Mouse (Mus musculus) left cerebral cortex, postnatal 4 days (tissue): Measurements from ENCODE around the gene Tgfbr2. TPM values are rescaled to one million over a fixed set of nuclear protein-coding genes. Genes with fewer than 3 reads are reported as not detected.
"Not testable (repeated sequence)": the region's sequence is repeated elsewhere in the genome, so short reads cannot be mapped to it uniquely, and the experiment has no call there.

ENCODE experiments used
- DNase-seq: peaks from one replicate; pipeline ENCODE4 v3.0.0-alpha.2; 2022
- intact Hi-C: fragments of 180-260 bp; cut with DNase I; formaldehyde crosslinking; loops from one replicate; pipeline ENCODE4 v1.15.1; 2025
- total RNA-seq, 2 experiments: library from RNA; stranded (reverse); gene quantifications; 2 replicates each; pipeline ENCODE4 v1.2.3; 2021

Gene Tgfbr2
- total RNA-seq, 2 experiments from 2014 or later: 11.5 to 12.0 TPM

- intact Hi-C loops: loop anchor here (10.0 kb wide), 1 partner anchor 261 kb away; no protein-coding TSS in a partner anchor
- DNase-seq: no peak
These were observed 91.3 kb downstream of the Tgfbr2 start for GRCm38 (mm10) chr9:116083726-116084323.

GRCm38 (mm10) chr9:116083300-116083699 lies 91.9 kb downstream of the Tgfbr2 start:
- DNase-seq: no peak
- intact Hi-C loops: loop anchor here (10.0 kb wide), 1 partner anchor 262 kb away; no protein-coding TSS in a partner anchor

DNA sequence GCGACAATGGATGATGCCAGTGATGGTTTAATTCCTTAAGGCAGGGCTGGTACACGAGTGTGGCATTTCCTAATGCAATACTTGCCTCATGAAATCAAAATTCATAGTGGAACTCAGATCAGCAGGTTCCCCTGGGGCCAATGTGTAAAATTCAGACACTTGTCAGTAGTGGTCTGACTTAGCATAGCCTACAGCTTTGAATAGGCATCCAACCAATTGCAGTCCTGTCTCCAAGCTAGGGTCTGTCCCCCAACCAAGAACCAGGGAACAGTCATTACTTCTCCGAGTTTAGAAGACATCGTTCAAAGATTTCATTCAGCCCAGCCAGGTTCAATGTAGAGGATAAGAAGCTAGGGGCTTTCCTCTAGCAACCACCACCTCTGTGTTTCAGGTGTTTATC lies 93.4 kb downstream of the Tgfbr2 start:
- DNase-seq: no peak
- intact Hi-C loops: loop anchor here (10.0 kb wide), 1 partner anchor 263 kb away; no protein-coding TSS in a partner anchor

GRCm38 (mm10) chr9:116077419-116077818 lies 97.7 kb downstream of the Tgfbr2 start:
- intact Hi-C loops: no loop called here
- DNase-seq: no peak

DNA sequence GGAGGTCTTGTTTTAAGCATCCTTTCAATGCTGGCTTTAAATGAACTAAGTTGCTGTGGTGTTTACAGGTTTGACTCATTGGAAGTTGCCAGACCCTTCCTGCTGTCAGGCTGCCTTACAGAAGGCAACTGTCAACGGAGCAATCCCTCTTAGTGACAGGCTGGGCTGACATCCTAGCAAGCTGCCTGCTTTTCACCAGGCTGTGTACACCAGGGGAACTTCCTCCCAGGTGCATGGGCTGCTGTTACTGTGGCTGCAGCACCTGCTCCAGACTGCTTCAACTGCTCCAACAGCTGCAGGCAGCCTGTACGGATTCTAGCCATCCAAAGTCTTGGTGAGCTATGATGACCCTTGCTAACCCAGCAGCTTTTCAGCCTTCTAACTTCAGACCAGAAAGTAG lies 98.2 kb downstream of the Tgfbr2 start:
- no peak for DNase-seq
- intact Hi-C loops: no loop called here

DNA sequence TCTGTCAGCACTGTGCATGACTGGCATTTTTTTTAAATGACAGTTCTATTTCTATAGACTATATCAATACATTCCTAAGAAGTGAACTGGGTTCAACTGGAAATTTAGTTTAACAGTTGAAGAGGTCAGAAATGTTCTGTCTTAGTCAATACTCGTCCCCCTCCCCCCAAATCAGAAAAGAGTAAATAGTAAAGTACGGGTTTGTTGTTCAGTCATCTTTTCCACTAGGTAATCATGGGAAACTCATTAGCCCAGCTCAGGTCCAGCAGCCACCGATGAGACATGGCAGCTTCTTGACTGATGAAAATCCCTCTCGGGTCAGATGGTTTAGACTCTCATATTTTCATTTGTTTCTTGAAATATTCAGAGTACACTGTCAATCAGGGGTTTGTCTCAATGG lies 99.0 kb downstream of the Tgfbr2 start:
- no peak for DNase-seq
- intact Hi-C loops: no loop called here

DNA sequence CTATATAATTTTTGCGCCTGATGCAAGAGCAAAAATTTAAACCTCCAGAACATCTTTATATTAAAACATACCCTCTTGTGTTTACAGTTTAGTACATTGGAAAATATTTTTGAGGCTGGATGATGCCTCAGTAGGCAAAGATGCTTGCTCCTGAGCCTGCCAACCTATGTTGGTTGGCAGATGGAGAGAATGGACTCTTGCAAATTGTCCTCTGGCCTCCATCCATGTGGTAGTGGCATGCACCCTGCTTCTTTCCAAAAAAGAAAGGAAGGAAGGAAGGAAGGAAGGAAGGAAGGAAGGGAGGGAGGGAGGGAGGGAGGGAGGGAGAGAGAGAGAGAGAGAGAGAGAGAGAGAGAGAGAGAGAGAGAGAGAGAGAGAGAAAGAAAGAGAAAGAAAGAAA lies 103.6 kb downstream of the Tgfbr2 start:
- DNase-seq: not testable (repeated sequence)

DNA sequence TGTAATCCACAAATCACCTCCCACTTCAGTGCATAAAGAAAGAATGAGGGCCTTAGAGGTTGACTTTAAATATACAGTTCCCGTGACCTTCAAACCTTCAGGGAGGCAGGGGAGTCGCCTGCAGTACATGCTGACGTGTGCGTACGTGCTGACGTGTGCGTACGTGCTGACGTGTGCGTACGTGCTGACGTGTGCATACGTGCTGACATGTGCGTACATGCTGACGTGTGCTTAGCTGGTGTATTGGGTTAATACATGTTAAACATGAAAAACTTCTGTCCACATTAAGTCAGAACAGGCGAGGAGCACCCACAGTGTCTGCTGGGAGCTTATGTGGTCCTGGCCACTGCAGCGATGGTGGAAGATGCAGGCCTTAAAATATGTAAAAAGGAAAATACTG lies 110.4 kb downstream of the Tgfbr2 start:
- no peak for DNase-seq
- intact Hi-C loops: no loop called here

More for the DNA sequence above, 103.6 kb downstream of the Tgfbr2 start:
- intact Hi-C loops: not testable (repeated sequence)

DNA sequence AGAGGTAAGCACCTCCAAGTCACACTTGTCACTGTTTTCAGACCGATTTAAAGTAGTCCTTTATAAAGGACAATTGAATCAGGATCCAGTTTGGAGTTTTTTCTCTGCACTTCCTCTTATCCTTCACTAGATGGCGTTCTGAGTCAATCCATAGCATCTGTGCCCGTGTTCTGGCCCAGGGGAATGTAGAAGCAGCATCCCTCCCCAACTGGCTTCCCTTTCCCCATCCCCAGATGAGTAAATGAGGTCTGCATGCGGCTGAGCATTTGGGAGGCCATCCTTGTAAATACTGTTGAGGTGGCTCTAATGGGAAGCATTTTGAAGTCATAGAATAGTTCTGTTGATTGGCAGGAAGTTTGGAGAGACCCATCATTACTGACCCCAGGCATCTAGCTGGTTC lies 114.5 kb downstream of the Tgfbr2 start:
- DNase-seq: peak; percentile 12
- intact Hi-C loops: no loop called here

- peak; percentile 15 for DNase-seq
- intact Hi-C loops: no loop called here
These were observed 116.0 kb downstream of the Tgfbr2 start for GRCm38 (mm10) chr9:116059156-116059555.

DNA sequence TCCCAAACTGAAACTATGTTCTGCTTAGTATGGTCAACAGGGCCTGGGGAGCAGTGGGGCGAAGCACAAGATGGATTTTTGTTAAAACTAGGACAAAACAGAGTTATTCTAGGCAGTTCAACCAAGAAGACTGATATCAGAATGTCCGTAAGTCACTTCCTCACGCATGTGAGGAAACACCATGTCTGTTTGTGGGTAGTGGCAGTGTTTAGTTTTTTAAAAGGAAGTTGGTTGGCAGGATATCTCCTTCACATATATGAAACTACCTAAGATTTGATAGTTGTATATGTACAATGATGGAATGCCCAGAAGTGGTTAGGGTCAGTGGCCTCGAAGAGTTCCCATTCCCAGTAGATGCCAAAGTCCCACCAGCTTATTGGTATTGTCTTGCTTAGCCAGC lies 116.7 kb downstream of the Tgfbr2 start:
- DNase-seq: no peak

DNA sequence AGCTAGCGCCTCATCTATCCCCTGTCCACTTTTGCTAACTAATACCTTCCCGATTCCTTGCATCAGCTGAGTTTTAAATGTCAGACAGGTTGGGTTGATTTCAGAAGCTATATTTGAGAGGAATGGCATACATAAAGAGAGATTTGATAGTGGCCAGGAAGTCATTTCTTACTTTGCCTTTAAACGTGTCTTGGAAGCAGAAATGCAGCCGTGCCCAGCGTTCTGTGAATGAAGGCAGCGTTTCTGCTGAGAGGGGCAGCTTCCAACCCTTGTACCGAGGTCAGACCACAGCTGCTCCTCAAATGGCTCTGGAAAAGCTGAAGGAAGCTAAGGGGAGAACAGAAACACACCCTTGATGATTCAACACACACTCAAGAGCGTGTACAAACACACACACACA lies 121.2 kb downstream of the Tgfbr2 start:
- intact Hi-C loops: no loop called here
- DNase-seq: no peak

More for the DNA sequence above, 116.7 kb downstream of the Tgfbr2 start:
- intact Hi-C loops: no loop called here

GRCm38 (mm10) chr9:116049985-116050384 lies 125.2 kb downstream of the Tgfbr2 start:
- intact Hi-C loops: loop anchor here (10.0 kb wide), 1 partner anchor 335 kb away; no protein-coding TSS in a partner anchor
- DNase-seq: no peak

DNA sequence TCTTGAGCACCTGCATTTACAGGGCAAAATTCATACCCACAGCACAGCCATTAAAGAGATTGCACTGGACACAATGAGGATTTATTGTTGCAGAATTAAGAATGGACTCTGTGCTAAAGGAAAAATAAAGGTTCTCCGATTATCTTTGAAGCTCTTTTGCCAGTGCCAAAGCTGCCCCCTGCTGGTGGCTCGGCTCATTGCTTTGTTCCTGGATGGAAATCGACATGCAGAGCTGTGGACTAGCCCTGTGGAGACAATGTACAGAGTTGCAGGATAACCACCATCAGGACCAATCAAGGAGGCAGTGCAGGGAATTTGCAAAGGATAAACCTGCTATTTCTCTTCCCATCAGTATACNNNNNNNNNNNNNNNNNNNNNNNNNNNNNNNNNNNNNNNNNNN lies 133.4 kb downstream of the Tgfbr2 start:
- intact Hi-C loops: loop anchor here (5.0 to 10.0 kb wide), 2 partner anchors 327 to 729 kb away; partner anchors contain the start of gene Stt3b

GRCm38 (mm10) chr9:116041369-116041768 lies 133.8 kb downstream of the Tgfbr2 start:
- intact Hi-C loops: loop anchor here (5.0 to 10.0 kb wide), 2 partner anchors 327 to 729 kb away; partner anchors contain the start of gene Stt3b

More for the DNA sequence above, 133.4 kb downstream of the Tgfbr2 start:
- DNase-seq: peak; percentile 88

GRCm38 (mm10) chr9:116040852-116041251 lies 134.3 kb downstream of the Tgfbr2 start:
- not testable (repeated sequence) for DNase-seq
- intact Hi-C loops: loop anchor here (5.0 to 10.0 kb wide), 2 partner anchors 326 to 729 kb away; partner anchors contain the start of gene Stt3b

More at GRCm38 (mm10) chr9:116041369-116041768, 133.8 kb downstream of the Tgfbr2 start:
- DNase-seq: no peak

DNA sequence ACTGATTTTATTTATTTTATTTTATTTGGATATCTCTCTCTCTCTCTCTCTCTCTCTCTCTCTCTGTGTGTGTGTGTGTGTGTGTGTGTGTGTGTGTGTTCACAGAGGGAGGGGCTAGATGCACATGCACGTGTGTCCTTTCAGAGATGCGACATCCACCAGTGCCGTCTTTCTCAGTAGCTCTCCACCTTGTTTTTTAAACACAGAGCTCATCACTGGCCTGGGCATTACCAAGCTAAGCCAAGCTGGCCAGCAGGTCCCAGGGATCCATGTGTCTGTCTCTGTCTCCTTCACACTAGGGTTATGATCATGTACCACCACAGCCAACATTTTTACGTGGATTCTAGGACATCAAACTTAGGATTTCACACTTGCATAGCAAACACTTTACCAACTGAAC lies 135.2 kb downstream of the Tgfbr2 start:
- DNase-seq: no peak
- intact Hi-C loops: loop anchor here (5.0 to 10.0 kb wide), 2 partner anchors 325 to 728 kb away; partner anchors contain the start of gene Stt3b

- intact Hi-C loops: no loop called here
- no peak for DNase-seq
These were observed 136.9 kb downstream of the Tgfbr2 start for GRCm38 (mm10) chr9:116038275-116038674.
